ENCODE assay signal across 16 mouse cellular contexts in the genomic region with DNA sequence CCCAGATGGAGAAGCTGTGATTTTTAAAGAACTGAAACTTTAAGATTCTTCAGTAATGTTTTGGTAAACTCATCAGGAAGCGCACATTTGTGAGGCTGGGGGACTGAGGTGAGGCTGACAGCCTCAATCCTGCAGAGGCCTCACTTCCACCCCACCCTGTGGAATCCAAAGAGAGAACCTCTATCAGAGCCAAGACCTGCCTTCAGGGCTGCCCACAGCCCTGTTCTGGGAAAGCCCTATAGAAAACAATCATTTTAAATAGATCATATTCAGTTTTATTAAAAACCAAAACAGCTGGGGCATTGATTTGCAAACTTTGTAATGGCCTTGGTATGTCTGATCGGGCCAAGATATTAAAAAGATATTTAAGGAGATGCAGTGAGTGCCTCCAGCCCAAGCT.
"Had no signal": no experiment of that assay in that cellular context is flagged by ENCODE, and none has a peak within 500 bp of the region (broad histone marks: within the 10 kb centered on the region; RNA-seq: fewer than 3 reads in every experiment).

No protein-coding gene starts in this region.

- H3K27me3 ChIP-seq: liver, embryonic 13.5 days; lung, embryonic 15.5 days; megakaryocyte, embryonic 14.5 days; midbrain, embryonic 12.5 days had no signal

- DNase-seq: kidney, adult 2 months; kidney, postnatal 36 days; left cerebral cortex, postnatal 4 days; liver; liver, embryonic 13.5 days; liver, postnatal 0 days; lung, postnatal 14 days; right cerebral cortex, postnatal 14 days; thymus, postnatal 36 days had no signal

- H3K4me2 ChIP-seq: liver, embryonic 13.5 days; lung, embryonic 15.5 days; midbrain, embryonic 12.5 days had no signal

- H3K9me3 ChIP-seq: liver, embryonic 13.5 days; lung, embryonic 15.5 days had no signal

- H3K27ac ChIP-seq: layer of hippocampus, adult 2 months; liver, embryonic 13.5 days; lung, embryonic 15.5 days; macrophage; midbrain, embryonic 12.5 days had no signal

- H3K36me3 ChIP-seq: liver, embryonic 13.5 days; lung, embryonic 15.5 days; midbrain, embryonic 12.5 days had no signal

- H3K4me1 ChIP-seq: liver, embryonic 13.5 days; lung, embryonic 15.5 days; megakaryocyte, embryonic 14.5 days; midbrain, embryonic 12.5 days had no signal

- H3K9ac ChIP-seq: liver, embryonic 13.5 days; liver, postnatal 0 days; lung, embryonic 15.5 days; midbrain, embryonic 12.5 days had no signal

- H3K4me3 ChIP-seq: layer of hippocampus, adult 2 months; liver, embryonic 13.5 days; lung, embryonic 15.5 days; megakaryocyte, embryonic 14.5 days; midbrain, embryonic 12.5 days had no signal

- ATAC-seq: intestine, embryonic 16.5 days; liver, postnatal 0 days; midbrain, embryonic 16.5 days had no signal
